Mouse (Mus musculus): ENCODE results near the gene Kcnb1.

DNA sequence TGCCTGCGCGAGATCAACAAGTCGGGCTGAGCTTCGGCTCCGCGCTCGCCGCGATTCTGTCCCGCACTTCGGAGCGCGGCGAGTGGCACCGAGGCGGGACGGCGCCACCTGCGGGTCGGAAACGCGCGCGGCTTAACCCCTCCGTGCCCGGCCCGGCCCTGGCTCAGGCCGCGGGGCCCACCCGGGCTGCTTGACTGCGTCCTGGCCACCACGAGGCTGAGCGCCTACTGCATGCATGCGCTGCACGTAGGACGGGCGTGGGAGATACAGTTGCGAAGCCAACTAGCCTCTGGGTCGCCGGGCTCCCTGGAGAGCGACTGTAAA lies at the start of gene Kcnb1:
- TF ChIP-seq CTCF (IDR thresholded peaks at IDR 0.05; ENCODE audit: control insufficient read depth, insufficient read depth, insufficient read length), result peak; percentile 66
- TF ChIP-seq MYOG (IDR thresholded peaks at IDR 0.05; ENCODE audit: control insufficient read depth, extremely low read depth, insufficient read length), result no peak
